Comparison of ENCODE assay signal across 10 mouse cellular contexts in genomic region chr4:150656504-150656903, GRCm38 (mm10). TPM values are rescaled to one million over a fixed set of nuclear protein-coding genes. Genes with fewer than 3 reads are reported as not detected.
DNase-seq lines count a peak whose midpoint lies in the region; ATAC-seq and TF ChIP-seq lines count a peak whose summit lies in the region.
"Had no signal": no experiment of that assay in that cellular context is flagged by ENCODE, and none has a peak within 500 bp of the region (broad histone marks: within the 10 kb centered on the region; RNA-seq: fewer than 3 reads in every experiment).

No protein-coding gene starts in this region.

- DNase-seq in adrenal gland, postnatal 14 days, result peak; percentile 52
- no peak for DNase-seq in adrenal gland, postnatal 4 days (ENCODE audit: low spot score in 2 of 2)
- no peak for DNase-seq in layer of hippocampus, adult 2 months (ENCODE audit: low spot score in 2 of 2)
- no peak for DNase-seq in layer of hippocampus, adult 11-12 months (ENCODE audit: low spot score)
- DNase-seq in ES-E14 (ENCODE audit: low read depth, low spot score), result peak; percentile 63
- DNase-seq in lung, postnatal 0 days (ENCODE audit: low spot score), result no peak
- no peak for DNase-seq in embryo, embryonic 9.5 days (ENCODE audit: extremely low spot score)
- no peak for DNase-seq in neural tube, embryonic 10.5 days (ENCODE audit: extremely low spot score, low spot score)

- in situ Hi-C loops in ES-E14 (cut with MboI; ENCODE audit: low sequenced_read_pairs in 2 of 2, unreplicated experiment in 2 of 2), result loop anchor here (10.0 to 25.0 kb wide), 2 partner anchors 231 to 248 kb away; no protein-coding TSS in a partner anchor

- no peaks in the 10 kb centered on the region for H3K9me3 ChIP-seq in ES-E14 (ENCODE audit: control insufficient read depth, insufficient read depth, low read depth, low read length)
- no peaks in the 10 kb centered on the region for H3K9me3 ChIP-seq in lung, postnatal 0 days (ENCODE audit: low read length)
- H3K9me3 ChIP-seq: midbrain, embryonic 12.5 days had no signal

- H3K4me3 ChIP-seq in layer of hippocampus, adult 2 months, result no peak overlapping the region
- no peak overlapping the region for H3K4me3 ChIP-seq in ES-E14 (ENCODE audit: insufficient read depth in 1 of 2, low read depth in 1 of 2, low read length in 2 of 2, poor library complexity in 1 of 2, severe bottlenecking in 1 of 2)
- no peak overlapping the region for H3K4me3 ChIP-seq in lung, postnatal 0 days (ENCODE audit: low read depth, low read length)
- H3K4me3 ChIP-seq: midbrain, embryonic 12.5 days had no signal

- no peak overlapping the region for H3K9ac ChIP-seq in ES-E14 (ENCODE audit: insufficient read depth, low read depth, low read length, poor library complexity, severe bottlenecking)
- H3K9ac ChIP-seq in lung, postnatal 0 days (replicated peaks; ENCODE audit: low read depth), result no peak overlapping the region
- H3K9ac ChIP-seq: midbrain, embryonic 12.5 days had no signal

- ATAC-seq in lung, postnatal 0 days, result no peak

- H3K36me3 ChIP-seq in ES-E14 (ENCODE audit: control insufficient read depth, insufficient read depth, low read length, poor library complexity, severe bottlenecking), result no peaks in the 10 kb centered on the region
- no peaks in the 10 kb centered on the region for H3K36me3 ChIP-seq in lung, postnatal 0 days (ENCODE audit: insufficient read depth, low read length)
- H3K36me3 ChIP-seq: hindbrain, embryonic 10.5 days; midbrain, embryonic 12.5 days had no signal

- H3K4me1 ChIP-seq in ES-E14 (ENCODE audit: control insufficient read depth in 2 of 2, insufficient read depth in 2 of 2, low read length in 2 of 2, poor library complexity in 1 of 2), result peaks cover 0 to 25% of the 10 kb centered on the region in 2 experiments; a peak in 2 of 4 replicates
- H3K4me1 ChIP-seq in lung, postnatal 0 days (ENCODE audit: insufficient read depth, low read depth, low read length), result peaks cover under 1% of the 10 kb centered on the region; the same call in 1 of the 2 replicates

- no peak overlapping the region for H3K27ac ChIP-seq in layer of hippocampus, adult 2 months
- no peak overlapping the region for H3K27ac ChIP-seq in ES-E14 (ENCODE audit: insufficient read depth, low read depth, low read length, poor library complexity, severe bottlenecking)
- H3K27ac ChIP-seq in lung, postnatal 0 days (ENCODE audit: low read length), result no peak overlapping the region
- H3K27ac ChIP-seq: hindbrain, embryonic 10.5 days; midbrain, embryonic 12.5 days had no signal

- H3K4me2 ChIP-seq in lung, postnatal 0 days (replicated peaks; ENCODE audit: low read depth, low read length), result no peak overlapping the region

- TF ChIP-seq CTCF in layer of hippocampus, adult 2 months (conservative IDR thresholded peaks at IDR 0.05), result peak; percentile 42
- TF ChIP-seq CTCF in lung, postnatal 0 days (IDR thresholded peaks at IDR 0.05), result peak; percentile 39

- 74% methylated on average over 6 of the region's 6 CpGs for WGBS in lung, postnatal 0 days

- TF ChIP-seq EP300 in lung, postnatal 0 days (IDR thresholded peaks at IDR 0.05), result no peak

- peaks cover 8% of the 10 kb centered on the region; the same call in 1 of the 2 replicates for H3K27me3 ChIP-seq in lung, postnatal 0 days (replicated peaks; ENCODE audit: insufficient read depth, low read length)

TF ChIP-seq in ES-E14, 5 proteins besides CTCF, POLR2A, EP300 and RAD21:
- TF ChIP-seq CHD2 (IDR thresholded peaks at IDR 0.05; ENCODE audit: low read depth, low read length) (no peak), HCFC1 (IDR thresholded peaks at IDR 0.05; ENCODE audit: borderline replicate concordance, insufficient read depth, low read length) (no peak), ZC3H11A (IDR thresholded peaks at IDR 0.05; ENCODE audit: borderline replicate concordance, low read depth, low read length) (peak; percentile 37; the same call in 1 of the 2 replicates), MAFK (IDR thresholded peaks at IDR 0.05; ENCODE audit: insufficient read depth, low read depth, low read length) (no peak)

RNA-seq across cellular contexts. Expression of gene Slc45a1, which starts 4.5 kb away (rescaled TPM):
- 0.33 and 1.4 TPM in 2 replicates for total RNA-seq in adrenal gland, postnatal 14 days (2021)
- total RNA-seq in adrenal gland, postnatal 4 days (2021), result 1 to 10 TPM; 1.5 to 1.7 TPM
- total RNA-seq in layer of hippocampus, adult 2 months (2021), result 10 to 100 TPM; 39.7 to 40.1 TPM
- total RNA-seq in ES-E14 (2012; rRNA removed), result 0.98 and 2.0 TPM in 2 replicates
- 0.04 TPM in 1 of 2 replicates, not detected in the other for polyA plus RNA-seq in lung, postnatal 0 days (2015; fragmentation: Nextera tagmentation; extraction: Ambion mirVana)

Comparison
In these comparisons a context has a peak if more than half of its experiments do, and no peak if none do; other contexts are left out.
1. DNase-seq: peak in adrenal gland, postnatal 14 days (single experiment) and ES-E14 (single experiment); none in adrenal gland, postnatal 4 days (0 of 2), layer of hippocampus, adult 2 months (0 of 2), layer of hippocampus, adult 11-12 months (single experiment), lung, postnatal 0 days (single experiment), embryo, embryonic 9.5 days (single experiment) and neural tube, embryonic 10.5 days (single experiment).
2. RNA of gene Slc45a1, which starts 4.5 kb away (total RNA-seq): 39.7 to 40.1 TPM in layer of hippocampus, adult 2 months; 1.5 to 1.7 TPM in adrenal gland, postnatal 4 days, 0.98 to 2.0 TPM in ES-E14 and 0.33 to 1.4 TPM in adrenal gland, postnatal 14 days; every median in the first group is over 10 times any median in the second.